Mouse (Mus musculus): ENCODE measurements at regions not wholly inside any gene's neighbourhood (a gene's known extent, or its start where the extent isn't known, plus 50 kb on each side); places are given as distances from the start of the nearest gene placed in this dataset.

DNA sequence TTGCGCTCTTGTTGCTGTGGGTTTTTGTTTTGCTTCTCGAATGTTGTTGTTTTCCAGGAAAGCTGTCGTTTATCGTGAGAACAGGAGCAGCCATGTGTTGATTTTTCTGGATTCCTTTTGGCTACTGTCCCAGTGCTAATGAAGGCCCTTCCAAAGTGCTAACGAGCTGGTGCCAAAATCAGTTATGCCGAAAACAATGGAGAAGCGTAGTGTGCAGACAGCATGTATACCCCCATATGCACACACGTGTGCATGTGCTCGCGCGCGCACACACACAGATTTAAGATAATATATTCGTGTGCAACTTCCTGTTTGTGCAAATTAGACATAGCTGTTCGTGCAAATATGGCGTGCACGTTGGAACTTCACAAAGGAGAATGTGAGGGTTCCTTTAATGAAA, 788.0 kb upstream of the Car8 start:
- Histone ChIP-seq H3K4me2 (replicated peaks) (no peak overlapping the region), H3K4me3 (no peak overlapping the region), H3K4me1 (peaks cover 32% of the 10 kb centered on the region), H3K9ac (no peak overlapping the region), H3K9me3 (no peaks in the 10 kb centered on the region), H3K27me3 (peaks cover 60% of the 10 kb centered on the region), H3K27ac (no peak overlapping the region), H3K36me3 (no peaks in the 10 kb centered on the region)
- 67% methylated on average over 16 of the region's 16 CpGs for WGBS
- ATAC-seq (ENCODE audit: low FRiP score, low read depth), result no peak

DNA sequence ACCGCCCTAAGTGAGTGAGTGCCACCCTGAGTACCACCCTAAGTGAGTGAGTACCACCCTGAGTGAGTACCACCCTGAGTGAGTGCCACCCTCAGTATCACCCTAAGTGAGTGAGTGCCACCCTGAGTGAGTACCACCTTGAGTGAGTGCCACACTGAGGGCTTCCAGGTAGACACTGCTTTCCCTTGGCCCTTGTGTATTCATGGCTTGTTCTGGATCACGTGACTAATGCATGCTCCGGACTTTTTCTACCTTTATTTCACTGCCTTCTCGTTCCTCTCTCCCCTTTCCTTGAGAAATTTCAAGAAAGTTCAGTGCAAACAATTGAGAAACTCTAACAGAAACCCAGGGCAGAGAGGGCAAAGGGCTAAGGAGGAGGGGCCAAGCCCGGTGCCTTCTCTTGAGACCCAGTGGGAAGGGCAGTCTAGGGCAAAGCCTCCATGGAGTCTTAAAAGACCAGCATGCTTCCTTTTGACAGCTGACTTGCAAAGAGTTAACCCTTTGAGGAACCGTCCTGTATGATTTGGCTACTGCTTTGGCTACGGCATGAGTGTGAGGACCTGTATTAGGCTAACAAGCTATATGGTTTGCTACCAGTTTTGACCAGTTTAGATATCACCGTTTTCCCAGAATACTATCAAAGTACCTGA, 787.1 kb upstream of the Car8 start:
- no peaks in the 10 kb centered on the region for H3K9me3 ChIP-seq

DNA sequence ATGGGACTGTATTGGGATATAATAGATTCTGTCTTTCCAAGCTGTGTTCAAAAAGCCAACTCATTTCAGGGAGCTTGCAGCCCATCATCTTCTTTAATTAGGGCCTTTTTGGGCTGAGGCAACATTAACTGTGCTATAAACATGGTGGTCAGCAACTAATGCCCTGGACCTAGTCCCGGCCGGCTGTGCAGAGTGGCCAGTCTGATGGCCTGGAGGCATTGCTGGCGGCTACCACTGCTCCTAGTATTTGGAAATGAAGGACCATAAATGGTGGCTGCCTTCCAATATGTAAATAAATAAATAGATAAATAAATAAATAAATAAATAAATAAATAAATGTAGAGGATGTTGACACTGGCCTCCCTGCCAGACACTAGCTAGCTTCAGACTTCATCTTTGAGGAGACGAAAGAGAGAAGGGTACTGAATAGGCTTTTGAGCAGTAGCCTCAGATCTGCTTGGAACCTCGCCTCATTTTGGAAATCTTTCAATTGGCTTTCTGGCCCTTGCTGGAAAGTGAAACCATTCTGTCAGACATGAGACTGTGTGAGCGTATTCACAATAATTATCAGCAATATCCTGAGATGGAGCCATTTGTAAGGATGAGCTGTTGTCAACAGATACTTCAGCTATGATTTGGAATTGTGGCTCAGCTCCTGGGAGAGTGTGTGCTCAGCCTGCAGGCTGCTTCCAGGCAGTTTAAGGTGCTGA, 785.5 kb upstream of the Car8 start:
- Histone ChIP-seq H3K27me3 (peaks cover 54% of the 10 kb centered on the region), H3K9ac (no peak overlapping the region), H3K27ac (no peak overlapping the region), H3K4me2 (replicated peaks) (no peak overlapping the region), H3K4me1 (peaks cover 37% of the 10 kb centered on the region), H3K9me3 (no peaks in the 10 kb centered on the region), H3K4me3 (no peak overlapping the region), H3K36me3 (no peaks in the 10 kb centered on the region)
- WGBS, result 69% methylated on average over 6 of the region's 6 CpGs
- ATAC-seq (ENCODE audit: low FRiP score, low read depth), result no peak

More for the DNA sequence above, 787.1 kb upstream of the Car8 start:
- WGBS, result 60% methylated on average over 8 of the region's 8 CpGs
- Histone ChIP-seq H3K9ac (no peak overlapping the region), H3K27ac (no peak overlapping the region), H3K4me2 (replicated peaks) (no peak overlapping the region), H3K4me3 (no peak overlapping the region), H3K4me1 (peaks cover 28% of the 10 kb centered on the region), H3K36me3 (no peaks in the 10 kb centered on the region), H3K27me3 (peaks cover 61% of the 10 kb centered on the region)
- no peak for ATAC-seq (ENCODE audit: low FRiP score, low read depth)

DNA sequence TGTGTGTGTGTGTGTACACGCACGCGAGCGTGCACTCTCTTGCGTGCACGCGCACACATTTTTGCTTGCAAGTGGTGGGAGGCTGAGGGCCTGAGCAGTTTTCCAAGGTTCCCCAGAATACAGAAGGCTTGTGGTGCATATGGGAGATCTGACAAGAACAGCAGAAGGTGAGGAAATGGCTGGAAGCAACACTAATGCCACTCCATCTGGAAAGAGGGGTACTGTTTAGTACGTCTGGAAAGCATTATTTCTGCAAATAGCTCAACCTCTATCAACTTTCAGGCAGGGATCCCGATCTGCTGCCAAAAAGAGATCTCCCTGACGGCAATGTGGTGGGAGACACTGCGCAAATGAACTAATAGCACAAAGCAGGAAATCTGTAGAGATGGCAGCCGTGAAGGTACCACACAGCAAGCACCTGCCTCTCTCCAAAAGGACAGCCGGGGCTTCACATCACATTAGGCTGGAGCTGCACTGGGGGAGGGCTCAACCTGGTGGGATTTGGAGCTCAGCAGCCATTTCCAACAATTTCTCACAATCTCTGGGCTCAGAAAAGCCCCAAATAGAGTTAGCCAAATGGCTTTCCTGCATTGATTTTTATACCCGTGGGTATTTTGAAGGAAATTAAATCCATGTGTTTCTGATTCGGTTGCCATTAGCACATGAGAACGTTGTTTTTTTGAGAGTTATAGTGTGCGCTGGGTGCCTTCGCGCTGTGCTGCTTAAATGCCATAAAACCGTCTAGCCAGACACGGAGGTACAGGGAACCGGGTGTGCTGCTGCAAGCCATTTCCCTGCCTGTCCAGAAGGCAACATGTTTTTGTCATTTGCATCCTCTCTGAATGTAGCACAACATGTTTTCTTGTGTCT, 780.6 kb upstream of the Car8 start:
- Histone ChIP-seq H3K27me3 (peaks cover 73% of the 10 kb centered on the region), H3K36me3 (no peaks in the 10 kb centered on the region), H3K9me3 (no peaks in the 10 kb centered on the region), H3K27ac (peak overlapping the region; percentile 58; the same call in 1 of the 2 replicates), H3K4me1 (peaks cover 39% of the 10 kb centered on the region), H3K4me3 (no peak overlapping the region), H3K4me2 (replicated peaks) (peak overlapping the region; percentile 49), H3K9ac (no peak overlapping the region)
- ATAC-seq (ENCODE audit: low FRiP score, low read depth), result peak; percentile 77
- 30% methylated on average over 22 of the region's 22 CpGs for WGBS

DNA sequence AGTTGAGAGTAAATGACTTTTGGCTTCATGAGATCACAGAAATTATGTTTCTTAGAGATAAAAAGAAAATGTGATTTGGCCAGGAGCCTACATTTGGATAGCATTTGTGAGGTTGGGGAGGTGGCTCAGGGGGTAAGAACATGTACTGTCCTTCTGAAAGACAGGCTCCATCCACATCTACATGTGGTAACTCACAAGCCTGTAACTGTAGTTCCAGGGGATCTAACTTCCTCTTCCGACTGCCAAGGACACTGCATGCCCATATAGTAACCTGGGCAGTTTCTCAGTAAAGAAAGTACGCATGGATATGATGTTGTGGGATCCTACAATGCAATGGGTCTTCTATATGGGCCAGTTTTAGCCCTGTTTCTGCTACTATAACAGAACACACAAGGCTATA, 779.4 kb upstream of the Car8 start:
- Histone ChIP-seq H3K36me3 (no peaks in the 10 kb centered on the region), H3K9me3 (no peaks in the 10 kb centered on the region), H3K4me1 (peaks cover 39% of the 10 kb centered on the region), H3K27ac (no peak overlapping the region), H3K9ac (no peak overlapping the region), H3K4me3 (no peak overlapping the region), H3K4me2 (replicated peaks) (no peak overlapping the region), H3K27me3 (peaks cover 72% of the 10 kb centered on the region)
- ATAC-seq (ENCODE audit: low FRiP score, low read depth), result no peak
- WGBS, result 88% methylated on average over 2 of the region's 2 CpGs

DNA sequence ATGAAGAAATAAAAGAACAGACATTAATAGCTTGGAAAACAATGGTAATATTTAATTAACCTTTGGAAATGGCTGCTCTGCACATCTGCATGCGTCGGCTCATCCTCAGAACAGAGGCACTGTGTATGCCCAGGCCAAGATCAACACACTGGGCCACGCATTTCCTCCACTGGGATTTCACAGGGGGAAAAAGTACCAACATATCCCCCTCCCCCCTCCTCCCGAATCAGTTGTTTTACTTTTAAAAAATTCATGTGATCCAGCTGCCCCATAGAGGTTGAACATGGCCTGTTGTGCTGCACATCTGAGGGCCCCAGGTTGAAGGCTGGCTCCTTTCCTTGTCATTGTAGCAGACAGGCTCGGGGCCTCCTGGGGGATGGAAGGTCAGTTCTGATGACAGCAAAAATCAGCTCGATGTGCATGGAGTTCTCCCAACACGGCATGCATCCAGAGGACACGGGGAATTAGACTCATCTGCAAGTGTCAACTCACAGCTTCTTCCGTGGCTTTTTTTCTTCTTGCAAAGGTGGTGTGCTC, 777.7 kb upstream of the Car8 start:
- WGBS, result 65% methylated on average over 9 of the region's 9 CpGs
- H3K9me3 ChIP-seq, result no peaks in the 10 kb centered on the region
- H3K4me2 ChIP-seq (replicated peaks), result no peak overlapping the region
- H3K36me3 ChIP-seq, result no peaks in the 10 kb centered on the region
- peaks cover 39% of the 10 kb centered on the region for H3K4me1 ChIP-seq
- ATAC-seq (ENCODE audit: low FRiP score, low read depth), result no peak
- H3K9ac ChIP-seq, result no peak overlapping the region
- H3K27me3 ChIP-seq, result peaks cover 74% of the 10 kb centered on the region
- no peak overlapping the region for H3K27ac ChIP-seq
- H3K4me3 ChIP-seq, result no peak overlapping the region

DNA sequence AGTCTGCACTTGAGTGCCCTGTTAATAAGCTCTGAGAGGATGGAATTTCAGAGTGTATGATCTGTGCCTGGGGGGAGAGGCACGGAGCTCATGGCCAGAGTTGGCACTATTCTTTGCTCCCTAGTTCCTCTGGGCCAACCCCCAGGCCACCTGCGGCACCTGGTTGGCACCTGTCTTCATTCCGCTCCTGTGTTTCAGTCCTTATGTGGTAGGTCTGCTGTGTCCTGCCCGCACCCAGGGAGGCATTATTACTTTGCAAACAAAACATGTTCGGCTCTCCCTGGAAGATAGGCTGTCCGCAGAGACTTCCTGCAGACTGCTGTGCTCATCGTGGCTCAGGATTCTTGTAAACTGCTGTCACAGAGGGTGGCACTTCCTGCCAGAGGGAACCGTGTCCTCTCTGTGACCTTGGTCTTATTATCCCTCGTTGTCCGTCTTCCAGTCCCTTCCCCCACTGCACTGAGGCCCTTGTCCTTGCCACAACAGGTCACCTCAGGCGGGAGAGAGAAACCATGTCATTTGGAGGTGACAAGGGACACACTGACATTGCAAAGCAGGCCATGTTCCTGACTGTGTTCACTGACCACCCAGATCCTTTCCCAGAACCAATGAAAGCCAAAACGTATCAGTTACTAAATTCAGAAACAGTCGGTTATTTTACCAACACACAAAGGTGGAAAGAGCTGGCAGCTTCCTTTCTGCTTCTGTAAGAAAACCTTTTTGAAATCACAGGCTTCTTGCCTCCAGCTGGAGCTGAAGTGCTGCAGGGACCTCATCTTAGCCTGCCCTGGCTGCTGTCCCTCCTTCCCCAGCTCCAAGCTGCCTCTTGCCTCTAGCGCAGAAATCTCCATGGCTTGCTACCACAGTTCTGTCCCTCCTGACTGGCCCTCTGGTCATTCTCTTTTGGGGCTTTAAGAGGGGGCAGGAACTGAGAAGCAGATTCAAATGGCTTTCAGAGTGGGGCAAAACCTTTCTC, 777.0 kb upstream of the Car8 start:
- ATAC-seq (ENCODE audit: low FRiP score, low read depth), result no peak
- Histone ChIP-seq H3K4me2 (replicated peaks) (0 out of 2 replicates have a peak overlapping the region, but pooled peaks have one; percentile 10), H3K4me1 (peaks cover 46% of the 10 kb centered on the region), H3K9ac (no peak overlapping the region), H3K27ac (no peak overlapping the region), H3K9me3 (no peaks in the 10 kb centered on the region), H3K36me3 (no peaks in the 10 kb centered on the region), H3K4me3 (no peak overlapping the region), H3K27me3 (peaks cover 79% of the 10 kb centered on the region)
- 14% methylated on average over 14 of the region's 14 CpGs for WGBS

DNA sequence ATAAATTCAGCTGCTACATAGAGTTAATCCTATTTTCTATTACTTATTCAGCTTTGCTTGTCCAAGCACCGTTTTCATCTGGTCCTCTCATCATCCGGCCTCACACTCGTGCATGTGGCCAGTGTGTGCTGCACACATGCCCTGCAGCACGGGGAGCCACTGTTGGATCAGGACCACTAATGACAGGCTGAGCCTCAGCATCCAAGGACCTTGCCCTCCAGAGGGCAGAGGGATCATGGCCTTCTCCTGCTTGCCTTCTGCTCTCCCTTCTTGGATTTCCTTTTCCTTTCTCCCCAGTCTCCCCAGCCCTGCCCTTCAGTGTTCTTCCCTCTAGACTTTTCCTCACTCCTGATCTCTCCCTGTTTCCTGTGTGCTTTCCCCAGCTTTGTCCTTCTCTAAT, 776.1 kb upstream of the Car8 start:
- no peaks in the 10 kb centered on the region for H3K9me3 ChIP-seq
- H3K36me3 ChIP-seq, result no peaks in the 10 kb centered on the region
- H3K4me3 ChIP-seq, result no peak overlapping the region
- H3K4me1 ChIP-seq, result peaks cover 51% of the 10 kb centered on the region
- peaks cover 82% of the 10 kb centered on the region for H3K27me3 ChIP-seq
- no peak overlapping the region for H3K4me2 ChIP-seq (replicated peaks)
- H3K9ac ChIP-seq, result no peak overlapping the region
- no peak for ATAC-seq (ENCODE audit: low FRiP score, low read depth)
- WGBS, result 45% methylated on average over 4 of the region's 4 CpGs
- H3K27ac ChIP-seq, result no peak overlapping the region

DNA sequence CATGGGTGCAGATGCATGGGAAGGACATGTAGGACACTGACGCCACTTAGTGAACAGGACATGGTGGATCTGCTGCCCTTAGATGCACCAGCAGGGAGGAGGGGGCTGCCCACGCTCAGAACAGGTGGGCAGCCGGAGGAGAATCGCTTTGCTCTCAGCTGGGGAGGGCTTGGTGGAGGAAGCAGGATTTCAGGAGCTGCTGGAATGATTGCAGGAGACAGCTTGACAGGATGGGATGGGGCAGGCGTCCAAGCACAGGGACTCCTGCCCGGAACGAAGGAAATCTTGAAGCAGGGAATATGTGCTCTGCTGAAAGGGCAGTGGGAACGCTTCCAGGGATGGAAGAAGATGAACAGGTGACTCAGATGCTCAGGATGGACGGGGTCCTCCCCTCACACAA, 773.9 kb upstream of the Car8 start:
- Histone ChIP-seq H3K4me2 (replicated peaks) (no peak overlapping the region), H3K4me1 (peaks cover 45% of the 10 kb centered on the region), H3K27me3 (peaks cover 81% of the 10 kb centered on the region), H3K9me3 (no peaks in the 10 kb centered on the region), H3K9ac (no peak overlapping the region), H3K27ac (no peak overlapping the region), H3K4me3 (no peak overlapping the region), H3K36me3 (no peaks in the 10 kb centered on the region)
- 72% methylated on average over 9 of the region's 9 CpGs for WGBS
- ATAC-seq (ENCODE audit: low FRiP score, low read depth), result no peak

DNA sequence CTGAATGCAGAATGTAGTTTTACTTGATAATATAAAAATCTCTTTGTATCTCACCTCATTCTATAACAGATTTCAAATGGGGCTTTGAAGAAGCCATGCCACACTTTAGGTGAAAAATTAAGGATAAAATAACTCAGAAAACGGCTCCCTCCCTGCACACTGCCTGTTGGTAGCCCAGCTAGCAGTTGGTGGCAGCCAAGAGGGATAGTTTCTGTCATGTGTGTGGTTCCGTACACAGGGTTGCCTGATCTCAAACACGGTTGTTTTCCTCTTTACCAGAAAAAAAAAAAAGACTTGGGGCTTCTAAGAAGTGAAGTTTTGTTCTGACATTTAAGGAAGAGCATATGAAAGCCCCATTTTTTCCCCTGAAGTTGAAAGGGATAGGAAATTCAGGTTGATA, 773.1 kb upstream of the Car8 start:
- no peak overlapping the region for H3K27ac ChIP-seq
- no peaks in the 10 kb centered on the region for H3K36me3 ChIP-seq
- H3K4me1 ChIP-seq, result peaks cover 44% of the 10 kb centered on the region
- ATAC-seq (ENCODE audit: low FRiP score, low read depth), result no peak
- H3K9me3 ChIP-seq, result no peaks in the 10 kb centered on the region
- no peak overlapping the region for H3K9ac ChIP-seq
- no peak overlapping the region for H3K4me2 ChIP-seq (replicated peaks)
- 61% methylated on average over 3 of the region's 3 CpGs for WGBS
- no peak overlapping the region for H3K4me3 ChIP-seq
- H3K27me3 ChIP-seq, result peaks cover 75% of the 10 kb centered on the region

DNA sequence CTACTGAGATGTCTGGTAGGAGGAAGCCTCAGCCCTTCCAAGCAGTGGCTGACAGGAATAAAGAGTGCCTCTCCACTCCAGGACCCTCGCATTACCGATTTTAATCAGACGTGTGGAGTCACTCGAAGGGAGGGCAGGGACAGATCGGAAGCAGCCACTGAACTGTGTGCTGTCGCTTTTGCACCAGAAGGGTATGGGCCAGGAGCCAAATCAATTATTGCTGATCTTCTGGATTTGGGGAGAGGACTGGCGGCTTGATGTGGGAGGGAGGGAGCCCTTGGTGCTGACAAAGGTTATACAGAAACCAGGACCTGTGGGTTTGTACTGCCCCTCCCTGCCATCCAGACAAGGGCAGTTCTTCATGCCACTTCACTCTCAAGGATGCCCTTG, 772.3 kb upstream of the Car8 start:
- no peak overlapping the region for H3K9ac ChIP-seq
- peaks cover 41% of the 10 kb centered on the region for H3K4me1 ChIP-seq
- H3K27me3 ChIP-seq, result peaks cover 67% of the 10 kb centered on the region
- no peaks in the 10 kb centered on the region for H3K9me3 ChIP-seq
- no peaks in the 10 kb centered on the region for H3K36me3 ChIP-seq
- H3K4me3 ChIP-seq, result peak overlapping the region; percentile 12; the same call in 1 of the 2 replicates
- 14% methylated on average over 7 of the region's 7 CpGs for WGBS
- peak overlapping the region; percentile 45 for H3K4me2 ChIP-seq (replicated peaks)
- peak overlapping the region; percentile 33; the same call in 1 of the 2 replicates for H3K27ac ChIP-seq
- 0 out of 2 replicates have a peak, but pooled peaks have one; percentile 9 for ATAC-seq (ENCODE audit: low FRiP score, low read depth)

Data from limb, embryonic 13.5 days (tissue).